Mouse (Mus musculus) MEL (cell line): ENCODE measurements at regions not wholly inside any gene's neighbourhood (a gene's known extent, or its start where the extent isn't known, plus 50 kb on each side); places are given as distances from the start of the nearest gene placed in this dataset.

ENCODE experiments used
- DNase-seq: peaks from one replicate; pipeline ENCODE4 v3.0.0; 2011; ENCODE audit warnings: low read depth, low spot score
- H3K27ac ChIP-seq: 2 replicates; pipeline ENCODE4 v1.5.1; 2012; ENCODE audit warnings: low read depth, mild to moderate bottlenecking, control low read depth, low read length, moderate library complexity; ENCODE audit not compliant: control insufficient read depth
- H3K27me3 ChIP-seq, 2 experiments: fragments of 150-350 bp in 1 of 2; sonication (generic) in 1 of 2; 2 replicates each; pipeline ENCODE4 v1.6.1; 2012; ENCODE audit warnings: low read length in 2 of 2, mild to moderate bottlenecking in 2 of 2, improper control_type of control experiment in 1 of 2, moderate library complexity in 1 of 2; ENCODE audit not compliant: insufficient read depth in 2 of 2, control insufficient read depth in 1 of 2
- H3K36me3 ChIP-seq, 2 experiments: 2 replicates each; pipeline ENCODE4 v1.6.1; 2012 to 2014; ENCODE audit warnings: low read length in 2 of 2, improper control_type of control experiment in 1 of 2, inconsistent platforms in 1 of 2, mild to moderate bottlenecking in 1 of 2; ENCODE audit not compliant: insufficient read depth in 2 of 2, control insufficient read depth in 1 of 2
- H3K4me1 ChIP-seq, 2 experiments: fragments of 150-350 bp in 1 of 2; sonication (generic) in 1 of 2; 2 replicates each; pipeline ENCODE4 v1.6.1; 2012; ENCODE audit warnings: low read length in 2 of 2, improper control_type of control experiment in 1 of 2, mild to moderate bottlenecking in 1 of 2; ENCODE audit not compliant: insufficient read depth in 2 of 2, control insufficient read depth in 1 of 2
- H3K4me3 ChIP-seq, 2 experiments: fragments of 150-350 bp in 1 of 2; sonication (generic) in 1 of 2; 2 replicates each; pipeline ENCODE4 v1.5.1; 2012; ENCODE audit warnings: low read depth in 2 of 2, low read length in 2 of 2, mild to moderate bottlenecking in 2 of 2, moderate library complexity in 2 of 2, control low read depth in 1 of 2, improper control_type of control experiment in 1 of 2; ENCODE audit not compliant: control insufficient read depth in 1 of 2, insufficient read depth in 1 of 2
- H3K79me2 ChIP-seq: 2 replicates; pipeline ENCODE4 v1.6.1; 2012; ENCODE audit warnings: mild to moderate bottlenecking, low read length, moderate library complexity; ENCODE audit not compliant: control insufficient read depth, poor library complexity, insufficient read depth
- H3K9ac ChIP-seq: 2 replicates; pipeline ENCODE4 v1.6.1; 2012; ENCODE audit warnings: low read depth, mild to moderate bottlenecking, control low read depth, low read length, moderate library complexity; ENCODE audit not compliant: control insufficient read depth, poor library complexity, severe bottlenecking
- H3K9me3 ChIP-seq: fragments of 150-350 bp; sonication (generic); replicated peaks from 2 replicates; pipeline ENCODE4 v1.6.1; 2012; ENCODE audit warnings: mild to moderate bottlenecking, low read length, improper control_type of control experiment, moderate library complexity; ENCODE audit not compliant: insufficient read depth
- BHLHE40 ChIP-seq: IDR thresholded peaks from 2 replicates; pipeline ENCODE4 v1.6.1; 2012; ENCODE audit warnings: low read depth, mild to moderate bottlenecking, inconsistent platforms, low read length, improper control_type of control experiment, borderline replicate concordance
- CHD1 ChIP-seq: IDR thresholded peaks from 2 replicates; pipeline ENCODE4 v1.6.1; 2012; ENCODE audit warnings: low read depth, mild to moderate bottlenecking, inconsistent platforms, low read length, improper control_type of control experiment
- CHD2 ChIP-seq: IDR thresholded peaks from 2 replicates; pipeline ENCODE4 v1.6.1; 2011; ENCODE audit warnings: low read length, improper control_type of control experiment
- E2F4 ChIP-seq: IDR thresholded peaks from 2 replicates; pipeline ENCODE4 v1.6.1; 2011; ENCODE audit warnings: low read depth, low read length, improper control_type of control experiment, borderline replicate concordance
- HCFC1 ChIP-seq: IDR thresholded peaks from 2 replicates; pipeline ENCODE4 v1.6.1; 2012; ENCODE audit warnings: low read depth, mild to moderate bottlenecking, inconsistent platforms, low read length, improper control_type of control experiment, moderate library complexity
- JUND ChIP-seq: IDR thresholded peaks from 2 replicates; pipeline ENCODE4 v1.6.1; 2011; ENCODE audit warnings: low read depth, mild to moderate bottlenecking, improper control_type of control experiment, low read length
- MAFK ChIP-seq: IDR thresholded peaks from 2 replicates; pipeline ENCODE4 v1.6.1; 2011; ENCODE audit warnings: low read depth, mild to moderate bottlenecking, low read length, improper control_type of control experiment, borderline replicate concordance
- MAX ChIP-seq: IDR thresholded peaks from 2 replicates; pipeline ENCODE4 v1.6.1; 2011; ENCODE audit warnings: low read length, improper control_type of control experiment
- POLR2A ChIP-seq, 2 experiments: IDR thresholded peaks; 2 replicates each; pipeline ENCODE4 v1.6.1; 2011 to 2012; ENCODE audit warnings: low read length in 2 of 2, mild to moderate bottlenecking in 2 of 2, control low read depth in 1 of 2, improper control_type of control experiment in 1 of 2, low read depth in 1 of 2, moderate library complexity in 1 of 2; ENCODE audit not compliant: control insufficient read depth in 1 of 2, insufficient read depth in 1 of 2, poor library complexity in 1 of 2
- POLR2AphosphoS2 ChIP-seq: IDR thresholded peaks from 2 replicates; pipeline ENCODE4 v1.6.1; 2011; ENCODE audit warnings: low read length, improper control_type of control experiment
- RCOR1 ChIP-seq: IDR thresholded peaks from 2 replicates; pipeline ENCODE4 v1.6.1; 2012; ENCODE audit warnings: low read depth, mild to moderate bottlenecking, inconsistent platforms, low read length, improper control_type of control experiment
- SMC3 ChIP-seq: IDR thresholded peaks from 2 replicates; pipeline ENCODE4 v1.6.1; 2011; ENCODE audit warnings: low read depth, low read length, improper control_type of control experiment
- UBTF ChIP-seq: IDR thresholded peaks from 2 replicates; pipeline ENCODE4 v1.6.1; 2012; ENCODE audit warnings: low read depth, mild to moderate bottlenecking, inconsistent platforms, low read length, improper control_type of control experiment, moderate library complexity, borderline replicate concordance; ENCODE audit not compliant: insufficient read depth
- USF1 ChIP-seq: IDR thresholded peaks from 2 replicates; pipeline ENCODE4 v1.6.1; 2014; ENCODE audit warnings: low read depth, mild to moderate bottlenecking, inconsistent platforms, low read length, improper control_type of control experiment, moderate library complexity
- ZKSCAN1 ChIP-seq: IDR thresholded peaks from 2 replicates; pipeline ENCODE4 v1.6.1; 2012; ENCODE audit warnings: low read depth, mild to moderate bottlenecking, inconsistent platforms, low read length, improper control_type of control experiment, moderate library complexity
- ZMIZ1 ChIP-seq: IDR thresholded peaks from 2 replicates; pipeline ENCODE4 v1.6.1; 2012; ENCODE audit warnings: low read depth, mild to moderate bottlenecking, inconsistent platforms, low read length, improper control_type of control experiment, moderate library complexity

- Histone ChIP-seq H3K79me2 (no peaks in the 10 kb centered on the region), H3K4me3 (no peak overlapping the region)
- no peak for TF ChIP-seq RCOR1
- TF ChIP-seq POLR2A (IDR thresholded peaks at IDR 0.05; ENCODE audit: control insufficient read depth in 1 of 2, insufficient read depth in 1 of 2, low read depth in 1 of 2, low read length in 2 of 2, poor library complexity in 1 of 2) = no peak
- no peak for TF ChIP-seq UBTF
- TF ChIP-seq POLR2AphosphoS2 = no peak
- TF ChIP-seq ZKSCAN1 = no peak
- TF ChIP-seq CHD2 = no peak
- no peak for TF ChIP-seq MAFK
- no peak for TF ChIP-seq ZMIZ1
- TF ChIP-seq CHD1 = no peak
- no peak for TF ChIP-seq SMC3
- no peak for TF ChIP-seq HCFC1
- TF ChIP-seq, all 39 proteins: peak for 0
- no peaks in the 10 kb centered on the region for H3K27me3 ChIP-seq
- H3K4me1 ChIP-seq = no peaks in the 10 kb centered on the region
- DNase-seq = no peak
- no peaks in the 10 kb centered on the region for H3K36me3 ChIP-seq
- no peak overlapping the region for H3K27ac ChIP-seq
- no peak overlapping the region for H3K9ac ChIP-seq
- H3K9me3 ChIP-seq = no peaks in the 10 kb centered on the region
These were observed 237.9 kb upstream of the Id4 start for GRCm38 (mm10) chr13:48022958-48023615.

GRCm38 (mm10) chr13:48027775-48028489 is 233.1 kb upstream of the Id4 start:
- H3K27me3 ChIP-seq = no peaks in the 10 kb centered on the region
- no peak overlapping the region for H3K9ac ChIP-seq
- H3K4me1 ChIP-seq = no peaks in the 10 kb centered on the region
- no peak overlapping the region for H3K4me3 ChIP-seq
- no peak overlapping the region for H3K27ac ChIP-seq
- H3K36me3 ChIP-seq = no peaks in the 10 kb centered on the region
- no peak for DNase-seq
- H3K9me3 ChIP-seq = no peaks in the 10 kb centered on the region
- H3K79me2 ChIP-seq = no peaks in the 10 kb centered on the region
- TF ChIP-seq USF1 (no peak), RCOR1 (no peak), MAX (no peak), BHLHE40 (no peak), E2F4 (no peak), POLR2AphosphoS2 (no peak), JUND (no peak), CHD1 (no peak), ZMIZ1 (no peak)
- TF ChIP-seq, all 39 proteins: peak for 0
